Mouse (Mus musculus): ENCODE results near the gene Gm49322.

- TF ChIP-seq POLR2A (IDR thresholded peaks at IDR 0.05; ENCODE audit: low read depth, low read length) = no peak
- TF ChIP-seq CTCF (IDR thresholded peaks at IDR 0.05; ENCODE audit: extremely low read depth, insufficient read length, insufficient replicate concordance, low read depth, low read length) = no peak
Measured at GRCm38 (mm10) chr10:80635345-80635744, 29.5 kb downstream of the Gm49322 start.

Measured in small intestine, adult 2 months (tissue).